Mouse (Mus musculus) ovary, postnatal 10 days (tissue): ENCODE data around the gene Arhgef7.

ENCODE experiments used
- DNase-seq: peaks from one replicate; pipeline ENCODE4 v3.0.0; 2022; ENCODE audit warnings: low spot score

The Arhgef7 gene

GRCm38 (mm10) chr8:11767213-11767840 is 39.8 kb downstream of the Arhgef7 start:
- no peak for DNase-seq

GRCm38 (mm10) chr8:11770001-11770400 is 42.5 kb downstream of the Arhgef7 start:
- DNase-seq: no peak

- no peak for DNase-seq
Measured at GRCm38 (mm10) chr8:11770521-11771080, 43.1 kb downstream of the Arhgef7 start.

- DNase-seq: no peak
Measured at GRCm38 (mm10) chr8:11771608-11772007, 44.1 kb downstream of the Arhgef7 start.

GRCm38 (mm10) chr8:11774195-11775076 is 46.9 kb downstream of the Arhgef7 start:
- DNase-seq: peak; percentile 32

- no peak for DNase-seq
Measured at GRCm38 (mm10) chr8:11775889-11776288, 48.4 kb downstream of the Arhgef7 start.

GRCm38 (mm10) chr8:11776451-11777180 is 49.1 kb downstream of the Arhgef7 start:
- no peak for DNase-seq

GRCm38 (mm10) chr8:11777201-11777600 is 49.7 kb downstream of the Arhgef7 start:
- no peak for DNase-seq

GRCm38 (mm10) chr8:11778646-11779433 is 51.3 kb downstream of the Arhgef7 start:
- DNase-seq: no peak

GRCm38 (mm10) chr8:11779844-11780634 is 52.5 kb downstream of the Arhgef7 start:
- no peak for DNase-seq

GRCm38 (mm10) chr8:11780641-11781040 is 53.1 kb downstream of the Arhgef7 start:
- DNase-seq: no peak

- DNase-seq: no peak
Measured at GRCm38 (mm10) chr8:11782607-11783006, 55.1 kb downstream of the Arhgef7 start.

GRCm38 (mm10) chr8:11783861-11784594 is 56.5 kb downstream of the Arhgef7 start:
- no peak for DNase-seq

GRCm38 (mm10) chr8:11785121-11785520 is 57.6 kb downstream of the Arhgef7 start:
- no peak for DNase-seq

- DNase-seq: no peak
Measured at GRCm38 (mm10) chr8:11785539-11786046, 58.1 kb downstream of the Arhgef7 start.

GRCm38 (mm10) chr8:11788252-11788651 is 60.7 kb downstream of the Arhgef7 start:
- no peak for DNase-seq

GRCm38 (mm10) chr8:11789168-11789567 is 61.6 kb downstream of the Arhgef7 start:
- no peak for DNase-seq

- no peak for DNase-seq
Measured at GRCm38 (mm10) chr8:11794956-11795355, 67.4 kb downstream of the Arhgef7 start.

GRCm38 (mm10) chr8:11797128-11797527 is 69.6 kb downstream of the Arhgef7 start:
- no peak for DNase-seq
